Mouse (Mus musculus) heart, adult 9 months (tissue): Measurements from ENCODE around the gene Abcg1.
A peak's percentile ranks its signal among the peaks of the same experiment; 100 is the strongest.

Experiments
- DNase-seq, 2 experiments: peaks; one replicate each; pipeline ENCODE4 v3.0.0; 2022; ENCODE audit warnings: low spot score in 2 of 2

Abcg1 gene

GRCm38 (mm10) chr17:31078581-31078980 is 21.1 kb downstream of the Abcg1 start:
- DNase-seq = no peak

DNA sequence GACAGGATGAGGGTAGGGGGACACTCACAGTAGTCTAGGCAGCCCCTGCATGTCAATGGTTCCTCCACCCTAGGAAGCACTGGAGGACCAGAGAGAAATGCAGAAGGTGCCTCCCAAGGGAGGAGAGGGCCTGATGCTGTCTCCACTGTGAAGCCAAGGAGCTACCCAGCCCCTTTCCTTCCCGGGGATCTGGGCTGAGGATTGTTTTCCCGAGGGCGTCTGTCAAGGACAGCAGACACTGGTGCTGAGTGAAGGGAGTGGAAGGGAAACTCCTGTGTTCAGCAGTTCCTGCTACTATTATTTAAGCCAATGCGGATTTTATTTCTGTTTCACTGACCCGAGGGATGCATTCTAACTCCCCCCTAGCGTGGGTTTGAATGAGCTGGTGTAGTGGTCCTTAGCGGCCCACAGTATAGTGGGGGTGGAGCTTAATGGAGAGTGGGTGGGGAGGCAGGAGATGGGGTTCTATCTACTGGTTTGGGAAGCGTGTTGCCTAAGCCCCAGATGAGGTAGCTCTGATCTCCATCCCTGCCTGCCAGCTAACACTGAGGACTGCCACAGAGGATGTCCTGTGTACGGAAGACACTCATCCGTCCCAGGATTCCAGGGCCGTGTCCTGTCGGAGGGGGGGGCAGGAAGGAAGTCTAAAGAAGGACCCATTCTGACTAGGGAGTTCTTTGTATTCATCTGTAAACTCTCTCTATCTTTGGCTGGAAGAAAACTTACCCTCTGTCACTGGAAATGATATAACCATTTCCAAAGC is 21.8 kb downstream of the Abcg1 start:
- DNase-seq = peak in 1 of 2 experiments; percentile 68

DNA sequence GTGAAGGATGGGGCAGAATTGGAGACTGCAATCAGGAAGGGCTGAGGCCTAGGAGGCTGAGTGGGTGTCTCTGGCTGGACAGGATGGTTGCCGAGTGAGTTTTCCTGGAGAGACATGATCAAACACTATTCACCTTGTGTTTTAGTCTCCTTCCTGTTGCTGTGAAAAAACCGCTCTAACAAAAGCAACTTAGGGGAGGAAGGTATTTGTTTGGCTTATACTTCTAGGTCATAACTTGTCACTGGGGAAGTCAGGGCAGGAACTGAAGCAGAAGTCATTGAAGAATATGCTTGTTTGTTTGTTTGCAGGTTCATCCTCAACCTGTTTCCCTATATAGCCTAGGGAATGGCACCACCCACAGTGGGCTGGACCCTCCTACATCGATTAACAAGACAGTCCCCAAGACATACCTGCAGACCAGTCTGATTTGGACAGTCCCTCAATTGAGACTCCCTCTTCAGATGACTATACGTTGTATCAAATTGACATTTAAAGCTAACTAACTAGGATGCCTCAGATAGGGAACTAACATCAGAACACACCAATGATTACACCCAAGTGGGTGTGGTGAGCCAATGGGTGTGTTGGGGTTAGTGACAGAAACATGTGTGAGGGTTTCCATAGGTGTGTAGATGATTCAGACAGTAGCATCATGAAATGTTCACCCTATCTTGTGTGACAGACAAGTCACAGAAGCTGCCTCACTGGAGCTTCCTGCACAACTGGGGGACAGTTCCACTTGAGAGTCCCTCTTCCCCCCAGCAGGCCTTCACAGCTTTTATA is 25.0 kb downstream of the Abcg1 start:
- DNase-seq = peak in 1 of 2 experiments; percentile 44

GRCm38 (mm10) chr17:31085519-31085918 is 28.0 kb downstream of the Abcg1 start:
- DNase-seq = no peak

- DNase-seq = peak in 1 of 2 experiments; percentile 34
Measured at GRCm38 (mm10) chr17:31086196-31086595, 28.7 kb downstream of the Abcg1 start.

GRCm38 (mm10) chr17:31088711-31089110 is 31.2 kb downstream of the Abcg1 start:
- DNase-seq = no peak

DNA sequence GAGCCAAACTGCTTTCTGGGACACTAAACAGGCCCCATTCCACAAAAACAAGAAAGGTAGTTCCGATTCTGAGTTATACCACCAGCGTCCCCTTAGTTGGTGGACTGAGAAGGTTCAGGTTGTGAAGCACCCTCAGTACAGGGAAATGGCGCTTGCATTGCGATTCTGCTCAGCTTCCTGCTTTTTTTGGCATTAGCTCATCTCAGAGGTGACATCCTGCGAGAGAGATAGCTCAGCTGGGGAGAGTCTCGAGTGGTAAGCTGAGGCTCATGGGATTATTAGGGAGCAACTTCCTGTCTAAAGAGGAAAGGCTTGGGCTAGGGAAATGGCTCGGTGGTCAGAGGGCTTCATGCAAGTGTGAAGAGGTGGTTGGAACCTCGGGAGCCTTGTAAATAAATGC is 32.4 kb downstream of the Abcg1 start:
- no peak for DNase-seq

DNA sequence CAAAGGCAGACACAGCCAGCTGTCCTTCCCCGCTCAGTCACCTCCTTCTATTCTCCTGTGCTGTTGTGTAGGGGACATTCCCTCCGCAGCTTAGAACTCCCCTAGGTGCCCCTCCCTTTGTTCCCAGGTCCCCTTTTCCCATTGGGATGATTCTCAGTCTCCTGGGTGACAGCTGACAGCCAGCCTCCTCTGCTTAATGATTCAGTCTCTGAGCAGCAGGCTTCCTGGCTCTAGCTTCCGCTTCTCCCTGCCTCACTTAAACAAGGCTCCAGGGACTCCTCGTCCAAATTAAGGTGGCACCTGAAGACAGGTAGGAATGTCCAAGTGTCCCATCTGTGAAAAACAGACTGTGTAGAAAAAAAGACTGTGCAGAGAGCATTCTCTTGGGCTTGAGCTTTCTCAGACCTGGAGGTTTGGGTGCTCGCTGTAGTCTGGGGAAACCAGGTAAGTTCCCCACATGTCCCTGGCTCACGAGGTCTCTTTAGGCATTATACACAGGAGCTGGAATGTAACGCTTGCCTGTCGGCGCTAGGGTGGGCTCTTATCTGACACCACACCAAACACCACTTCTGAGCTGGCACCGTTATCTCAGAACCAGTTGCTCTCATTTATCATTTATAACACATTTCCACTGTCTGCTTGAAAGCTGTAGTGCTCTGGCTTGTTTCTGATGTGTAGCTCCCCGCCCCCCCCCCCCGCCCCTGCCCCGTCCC is 33.7 kb downstream of the Abcg1 start:
- DNase-seq = no peak

DNA sequence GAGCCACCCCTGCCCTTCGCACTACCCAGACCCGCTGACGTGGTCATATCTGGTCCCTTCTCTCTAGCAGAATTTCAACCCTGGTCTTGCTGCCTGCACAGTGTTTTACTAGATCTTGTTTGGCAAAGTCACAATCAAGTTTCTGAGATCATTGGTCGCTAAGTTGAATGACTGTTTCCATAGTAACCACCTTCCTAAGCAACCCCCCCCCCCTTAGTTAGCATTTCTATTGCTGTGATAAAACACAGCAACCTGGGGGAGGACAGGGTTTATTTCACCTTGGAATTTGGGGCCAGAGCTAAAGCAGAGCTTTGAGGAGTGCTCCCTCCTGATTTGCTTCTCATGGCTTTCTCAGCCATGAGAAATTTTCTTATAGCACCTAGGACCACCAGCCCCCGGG is 37.3 kb downstream of the Abcg1 start:
- DNase-seq = no peak

- DNase-seq = no peak
Measured at GRCm38 (mm10) chr17:31095570-31095969, 38.1 kb downstream of the Abcg1 start.

DNA sequence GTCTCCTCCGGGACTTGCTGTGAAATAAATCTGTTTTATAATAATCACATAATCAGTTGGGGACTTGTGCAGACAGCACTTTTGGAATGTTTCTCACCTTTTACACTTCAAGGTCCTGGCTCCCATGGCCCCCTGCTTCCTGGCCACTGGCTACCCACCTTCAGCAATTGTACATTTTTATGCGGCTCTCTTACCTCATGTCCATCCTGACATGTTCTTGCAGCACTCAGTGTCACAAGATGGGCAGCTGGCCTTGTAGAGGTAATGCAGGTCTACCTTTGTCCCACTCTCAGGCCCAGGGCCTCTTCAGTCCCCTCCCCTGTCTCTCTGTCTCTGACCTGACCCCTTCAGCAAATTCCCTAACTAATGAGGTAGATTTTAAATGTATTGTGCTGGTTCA is 39.4 kb downstream of the Abcg1 start:
- no peak for DNase-seq

- DNase-seq = no peak
Measured at GRCm38 (mm10) chr17:31098788-31099187, 41.3 kb downstream of the Abcg1 start.

DNA sequence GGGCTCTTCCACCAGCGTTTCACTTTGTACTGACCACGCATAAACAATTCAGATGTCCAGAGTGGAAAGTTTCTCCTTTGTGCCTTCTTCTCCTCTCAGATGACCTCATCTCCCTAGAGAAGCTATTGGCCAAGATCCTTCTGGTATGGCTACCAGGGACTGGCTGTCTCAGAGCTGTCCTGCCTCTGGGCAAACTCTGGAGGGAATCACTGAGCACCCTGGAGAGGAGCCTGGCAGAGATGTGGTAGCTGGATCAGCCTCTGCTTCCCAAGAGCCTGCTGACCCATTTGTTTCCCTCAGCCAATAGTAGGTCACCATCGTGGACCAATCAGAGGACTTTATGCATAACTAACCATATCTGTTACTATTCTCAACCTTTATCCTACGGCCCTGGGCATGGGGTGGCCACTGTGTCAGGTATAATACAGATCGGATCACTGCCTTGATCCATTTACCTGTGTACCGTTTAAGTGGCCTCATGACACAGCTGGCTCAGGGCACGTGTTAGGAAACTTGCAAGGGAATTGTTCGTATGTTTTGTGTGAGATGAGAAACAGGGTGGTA is 45.6 kb downstream of the Abcg1 start:
- DNase-seq = no peak

- DNase-seq = peak in 1 of 2 experiments; percentile 17
Measured at GRCm38 (mm10) chr17:31103823-31104222, 46.3 kb downstream of the Abcg1 start.

DNA sequence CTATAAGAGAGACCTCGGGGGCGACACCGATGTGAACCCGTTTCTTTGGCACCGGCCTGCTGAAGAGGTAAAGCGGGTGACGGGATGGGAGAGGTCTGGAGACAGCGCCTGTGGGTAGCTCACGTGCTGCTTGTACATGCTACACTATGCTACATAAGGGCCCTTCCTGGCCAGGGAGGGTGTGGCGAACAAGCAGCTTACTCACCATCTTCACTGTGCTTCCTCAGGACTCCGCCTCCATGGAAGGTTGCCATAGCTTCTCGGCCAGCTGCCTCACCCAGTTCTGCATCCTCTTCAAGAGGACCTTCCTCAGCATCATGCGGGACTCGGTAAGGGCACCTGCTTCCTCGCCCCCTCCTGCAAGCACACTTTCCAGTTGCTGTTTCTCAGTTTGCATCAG is 50.9 kb downstream of the Abcg1 start:
- DNase-seq = no peak

GRCm38 (mm10) chr17:31113191-31113856 is 55.8 kb downstream of the Abcg1 start:
- DNase-seq = no peak

DNA sequence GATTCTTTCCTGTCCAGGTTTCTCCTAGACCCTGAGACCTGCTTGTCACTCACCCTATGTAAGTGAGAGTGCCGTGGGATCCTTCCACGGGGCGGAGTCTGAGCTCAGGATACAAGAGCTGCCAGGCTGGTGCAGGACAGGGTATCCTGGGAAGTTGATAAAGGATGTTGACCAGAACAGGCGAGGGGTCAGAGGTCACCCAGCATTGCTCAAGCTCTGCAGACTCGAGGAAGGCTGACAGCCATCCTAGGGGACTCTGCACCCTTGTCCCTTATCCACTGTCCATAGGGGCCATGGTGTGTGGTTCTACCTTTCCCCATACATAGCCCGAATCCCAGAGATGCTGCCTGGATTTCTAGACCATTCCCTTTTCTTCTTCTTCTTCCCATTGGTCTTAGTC is 58.6 kb downstream of the Abcg1 start:
- no peak for DNase-seq

DNA sequence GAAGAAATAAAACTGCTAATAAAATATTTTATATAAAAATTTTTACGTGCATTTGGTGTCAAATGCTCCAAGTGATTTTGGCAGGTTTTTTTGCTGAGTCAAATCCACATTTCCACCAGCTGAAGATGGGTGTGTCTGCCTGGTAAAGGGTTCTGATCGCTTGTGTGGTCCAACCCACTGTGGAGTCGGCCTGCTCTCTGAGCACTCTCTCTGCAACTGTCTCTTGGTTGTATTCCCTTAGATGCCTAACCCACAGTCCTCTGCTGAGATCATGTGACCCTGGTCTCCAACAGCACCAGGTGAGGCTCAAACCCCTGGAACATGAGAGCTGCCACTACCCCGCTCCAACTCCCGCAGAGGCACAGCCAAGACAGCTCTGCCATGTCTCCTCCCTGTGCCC is 60.5 kb downstream of the Abcg1 start:
- DNase-seq = no peak

- peak; percentile 31 to 62 for DNase-seq
Measured at GRCm38 (mm10) chr17:31119429-31119828, 62.0 kb downstream of the Abcg1 start.

DNA sequence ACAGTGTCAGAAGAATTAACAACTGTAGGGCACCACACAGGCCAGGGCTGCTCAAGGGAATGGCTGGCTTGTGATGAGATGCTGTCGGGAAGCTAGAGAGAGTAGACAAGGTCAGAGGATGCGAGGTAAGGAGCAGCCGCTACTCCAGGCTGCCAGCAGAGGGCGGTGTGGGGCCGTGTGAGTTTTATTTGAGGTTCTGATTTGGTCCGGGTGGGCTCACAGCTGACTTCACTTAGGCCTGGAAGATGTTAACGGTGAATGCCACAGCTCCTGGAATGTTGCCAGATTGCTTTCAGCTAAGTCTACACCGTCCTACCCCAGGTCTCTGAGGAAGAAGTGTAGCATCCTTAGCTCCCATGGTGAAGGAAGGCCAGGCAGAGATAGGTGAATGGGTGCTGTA is 64.5 kb downstream of the Abcg1 start:
- DNase-seq = no peak

- DNase-seq = no peak
Measured at GRCm38 (mm10) chr17:31125548-31126266, 68.2 kb downstream of the Abcg1 start.
